Comparison of ENCODE assay signal across 28 mouse cellular contexts in genomic region chr4:116769060-116769459, GRCm38 (mm10). TPM values are rescaled to one million over a fixed set of nuclear protein-coding genes. Genes with fewer than 3 reads are reported as not detected.
DNase-seq lines count a peak whose midpoint lies in the region; ATAC-seq lines count a peak whose summit lies in the region.
"Had no signal": no experiment of that assay in that cellular context is flagged by ENCODE, and none has a peak within 500 bp of the region (broad histone marks: within the 10 kb centered on the region; RNA-seq: fewer than 3 reads in every experiment).

No protein-coding gene starts in this region.

- no peak overlapping the region for H3K4me3 ChIP-seq in forebrain, embryonic 13.5 days
- H3K4me3 ChIP-seq: heart, embryonic 15.5 days; kidney, embryonic 15.5 days; limb, embryonic 10.5 days; limb, embryonic 15.5 days; liver, embryonic 13.5 days; midbrain, embryonic 10.5 days; neural tube, embryonic 13.5 days had no signal

- ATAC-seq in megakaryocyte, adult 5-6 weeks (ENCODE audit: poor library complexity, severe bottlenecking): peak; percentile 76
- no peak for ATAC-seq in CD4-positive, CD25-positive, alpha-beta regulatory T cell, adult 4 months
- ATAC-seq in forebrain, embryonic 13.5 days: no peak
- ATAC-seq: forebrain, embryonic 14.5 days; hindbrain, embryonic 16.5 days; midbrain, embryonic 16.5 days had no signal

- H3K36me3 ChIP-seq in forebrain, embryonic 13.5 days (ENCODE audit: poor library complexity, severe bottlenecking): no peaks in the 10 kb centered on the region
- H3K36me3 ChIP-seq: heart, embryonic 15.5 days; kidney, embryonic 15.5 days; limb, embryonic 10.5 days; limb, embryonic 15.5 days; liver, embryonic 13.5 days; midbrain, embryonic 10.5 days; neural tube, embryonic 13.5 days had no signal

- no peak overlapping the region for H3K4me2 ChIP-seq in forebrain, embryonic 13.5 days
- H3K4me2 ChIP-seq: heart, embryonic 15.5 days; kidney, embryonic 15.5 days; limb, embryonic 15.5 days; liver, embryonic 13.5 days; neural tube, embryonic 13.5 days had no signal

- no peaks in the 10 kb centered on the region for H3K4me1 ChIP-seq in forebrain, embryonic 13.5 days
- H3K4me1 ChIP-seq: heart, embryonic 15.5 days; kidney, embryonic 15.5 days; limb, embryonic 10.5 days; limb, embryonic 15.5 days; midbrain, embryonic 10.5 days; neural tube, embryonic 13.5 days had no signal

- H3K9me3 ChIP-seq in forebrain, embryonic 13.5 days (replicated peaks): no peaks in the 10 kb centered on the region
- H3K9me3 ChIP-seq: heart, embryonic 15.5 days; kidney, embryonic 15.5 days; limb, embryonic 10.5 days; limb, embryonic 15.5 days; liver, embryonic 13.5 days; midbrain, embryonic 10.5 days; neural tube, embryonic 13.5 days had no signal

- H3K27ac ChIP-seq in forebrain, embryonic 13.5 days: no peak overlapping the region
- H3K27ac ChIP-seq: heart, embryonic 15.5 days; kidney, embryonic 15.5 days; limb, embryonic 10.5 days; limb, embryonic 15.5 days; liver, embryonic 13.5 days; macrophage; midbrain, embryonic 10.5 days; neural tube, embryonic 13.5 days had no signal

- DNase-seq in lung, postnatal 36 days: peak; percentile 22
- no peak for DNase-seq in lung, postnatal 10 days
- peak; percentile 50 for DNase-seq in Muller cell, postnatal 12 days (ENCODE audit: inconsistent ontology term)
- no peak for DNase-seq in cerebellum, postnatal 36 days
- DNase-seq: adrenal gland, postnatal 14 days; cerebellum, adult 8-10 months; cerebellum, postnatal 25 days; gastrocnemius, postnatal 14 days; kidney, adult 18-20 months; kidney, postnatal 4 days; layer of hippocampus, postnatal 36 days; liver, embryonic 13.5 days; right cerebral cortex, postnatal 4 days; thymus, adult 2 months; thymus, postnatal 36 days had no signal

- no peaks in the 10 kb centered on the region for H3K27me3 ChIP-seq in forebrain, embryonic 13.5 days
- H3K27me3 ChIP-seq: heart, embryonic 15.5 days; kidney, embryonic 15.5 days; limb, embryonic 15.5 days; liver, embryonic 13.5 days; neural tube, embryonic 13.5 days had no signal

- no peak overlapping the region for H3K9ac ChIP-seq in forebrain, embryonic 13.5 days
- H3K9ac ChIP-seq: heart, embryonic 15.5 days; kidney, embryonic 15.5 days; limb, embryonic 15.5 days; liver, embryonic 13.5 days; neural tube, embryonic 13.5 days had no signal

RNA-seq across cellular contexts. Expression of gene Toe1, which starts 38.4 kb away (rescaled TPM):
- 17.7 and 18.2 TPM in 2 replicates for total RNA-seq in megakaryocyte, adult 5-6 weeks (2015)
- total RNA-seq in megakaryocyte, adult 5-6 weeks (2017): 31.9 and 41.1 TPM in 2 replicates
- polyA plus RNA-seq in CD4-positive, CD25-positive, alpha-beta regulatory T cell, adult 4 months (2017; shearing (Covaris generic)): 10 to 100 TPM; 30.7 to 43.6 TPM
- 31.7 and 32.6 TPM in 2 replicates for polyA plus RNA-seq in forebrain, embryonic 13.5 days (2015; fragmentation: Nextera tagmentation; extraction: Ambion mirVana)

RNA-seq across cellular contexts. Expression of gene Mutyh, which starts 38.5 kb away (rescaled TPM):
- total RNA-seq in megakaryocyte, adult 5-6 weeks (2015): 5.3 and 10.8 TPM in 2 replicates
- 2.7 and 5.5 TPM in 2 replicates for total RNA-seq in megakaryocyte, adult 5-6 weeks (2017)
- polyA plus RNA-seq in CD4-positive, CD25-positive, alpha-beta regulatory T cell, adult 4 months (2017; shearing (Covaris generic)): 10 to 100 TPM; 13.9 to 17.5 TPM
- polyA plus RNA-seq in forebrain, embryonic 13.5 days (2015; fragmentation: Nextera tagmentation; extraction: Ambion mirVana): 14.8 and 16.6 TPM in 2 replicates

RNA-seq across cellular contexts. Expression of gene Tesk2, which starts 48.3 kb away (rescaled TPM):
- 29.1 and 38.5 TPM in 2 replicates for total RNA-seq in megakaryocyte, adult 5-6 weeks (2015)
- total RNA-seq in megakaryocyte, adult 5-6 weeks (2017): 22.8 and 24.3 TPM in 2 replicates
- polyA plus RNA-seq in CD4-positive, CD25-positive, alpha-beta regulatory T cell, adult 4 months (2017; shearing (Covaris generic)): 1 to 10 TPM; 4.6 to 7.8 TPM
- polyA plus RNA-seq in forebrain, embryonic 13.5 days (2015; fragmentation: Nextera tagmentation; extraction: Ambion mirVana): 5.3 and 5.8 TPM in 2 replicates

RNA-seq across cellular contexts. Expression of gene Hpdl, which starts 52.4 kb away (rescaled TPM):
- not detected in 2 replicates for total RNA-seq in megakaryocyte, adult 5-6 weeks (2015)
- not detected in 2 replicates for total RNA-seq in megakaryocyte, adult 5-6 weeks (2017)
- polyA plus RNA-seq in CD4-positive, CD25-positive, alpha-beta regulatory T cell, adult 4 months (2017; shearing (Covaris generic)): under 1 TPM in 1 of 2 experiments, not detected in 1; 0.52 TPM
- 0.85 and 0.94 TPM in 2 replicates for polyA plus RNA-seq in forebrain, embryonic 13.5 days (2015; fragmentation: Nextera tagmentation; extraction: Ambion mirVana)
- polyA plus RNA-seq: macrophage had no signal

Comparison
In these comparisons a context has a peak if more than half of its experiments do, and no peak if none do; other contexts are left out.
1. DNase-seq: peak in lung, postnatal 36 days (single experiment) and Muller cell, postnatal 12 days (single experiment); none in lung, postnatal 10 days (single experiment) and cerebellum, postnatal 36 days (0 of 2).